Mouse (Mus musculus): ENCODE measurements at regions not wholly inside any gene's neighbourhood (a gene's known extent, or its start where the extent isn't known, plus 50 kb on each side); places are given as distances from the start of the nearest gene placed in this dataset.

DNA sequence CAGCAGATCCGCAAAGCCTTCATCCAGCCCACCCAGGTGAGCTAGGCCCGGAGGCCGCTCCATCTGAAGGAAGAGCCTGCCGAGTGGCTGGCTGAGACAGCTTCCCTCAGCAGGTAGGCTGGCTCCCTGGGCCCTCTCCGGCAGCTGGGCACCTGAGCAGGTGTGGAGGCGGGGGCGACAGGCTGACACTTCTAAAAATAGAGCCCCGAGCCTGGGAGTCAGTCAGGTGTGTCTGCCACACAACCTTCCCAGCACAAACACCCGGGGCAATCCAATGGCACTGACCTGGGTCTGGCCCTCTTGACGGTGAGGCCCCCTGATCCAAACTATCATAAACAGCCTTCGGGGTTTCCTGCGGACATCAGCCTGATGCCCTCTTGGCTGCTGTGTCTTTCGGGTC is 58.5 kb downstream of the Zfp36l2 start:
- DNase-seq (ENCODE audit: low read depth, low spot score), result no peak

DNA sequence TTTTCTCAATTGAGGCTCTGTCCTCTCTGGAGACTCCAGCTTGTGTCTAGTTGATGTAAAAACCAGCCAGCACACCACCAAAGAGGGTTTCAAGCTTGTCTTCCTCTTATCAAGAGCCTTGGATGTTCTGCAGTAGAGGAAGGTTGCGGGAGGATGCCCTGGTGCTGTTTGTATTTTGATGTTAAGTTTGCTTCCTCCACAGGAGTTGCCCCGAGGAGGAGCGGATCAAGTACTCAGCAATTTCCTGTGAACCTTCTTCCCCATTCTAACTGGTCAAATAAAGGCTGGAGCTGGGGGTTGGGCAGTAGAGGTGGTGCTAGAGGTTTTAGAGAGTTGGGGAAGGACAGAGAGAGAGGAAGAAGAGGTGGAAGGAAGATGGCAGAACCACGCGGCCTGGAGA is 59.5 kb downstream of the Zfp36l2 start:
- DNase-seq (ENCODE audit: low read depth, low spot score), result no peak

DNA sequence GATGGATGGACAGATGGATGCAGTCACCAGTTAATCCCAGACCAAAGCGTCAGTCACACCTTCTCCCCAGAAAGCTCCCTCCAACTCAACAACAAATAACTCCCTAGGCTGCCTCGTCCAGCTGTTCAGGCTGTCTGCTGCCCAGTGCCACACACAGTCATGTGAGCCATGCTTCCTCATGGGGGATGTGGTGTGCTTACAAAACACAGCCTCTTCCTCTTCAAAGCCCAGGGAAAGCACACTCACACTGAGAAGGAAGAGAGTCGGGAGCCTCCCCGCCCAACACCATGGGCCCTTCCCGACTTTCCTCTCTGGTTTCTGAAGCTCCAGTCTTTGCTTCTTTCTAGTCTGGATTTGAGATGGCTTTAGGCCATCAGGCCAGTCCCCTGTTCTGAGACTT is 61.6 kb downstream of the Zfp36l2 start:
- no peak for DNase-seq (ENCODE audit: low read depth, low spot score)

DNA sequence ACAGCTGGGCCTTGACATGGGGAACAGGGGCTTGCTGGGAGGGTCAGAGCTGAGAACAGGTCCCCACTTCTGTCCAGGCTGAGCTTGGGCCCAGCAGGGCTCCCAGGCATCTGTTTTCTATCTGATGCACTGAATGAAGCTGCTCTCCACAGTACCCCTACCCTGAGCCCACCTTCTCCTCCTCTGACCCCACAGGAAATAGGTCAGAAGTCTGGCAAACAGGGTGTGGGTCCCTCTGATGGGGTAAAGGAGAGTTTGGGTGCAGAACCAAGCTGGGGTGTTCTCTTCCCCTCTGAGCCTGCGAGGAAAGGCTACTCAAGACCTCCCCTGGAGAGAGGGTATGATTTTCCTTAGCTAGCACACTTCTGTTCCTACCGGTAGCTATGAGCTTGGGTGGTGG is 64.6 kb downstream of the Zfp36l2 start:
- no peak for DNase-seq (ENCODE audit: low read depth, low spot score)

DNA sequence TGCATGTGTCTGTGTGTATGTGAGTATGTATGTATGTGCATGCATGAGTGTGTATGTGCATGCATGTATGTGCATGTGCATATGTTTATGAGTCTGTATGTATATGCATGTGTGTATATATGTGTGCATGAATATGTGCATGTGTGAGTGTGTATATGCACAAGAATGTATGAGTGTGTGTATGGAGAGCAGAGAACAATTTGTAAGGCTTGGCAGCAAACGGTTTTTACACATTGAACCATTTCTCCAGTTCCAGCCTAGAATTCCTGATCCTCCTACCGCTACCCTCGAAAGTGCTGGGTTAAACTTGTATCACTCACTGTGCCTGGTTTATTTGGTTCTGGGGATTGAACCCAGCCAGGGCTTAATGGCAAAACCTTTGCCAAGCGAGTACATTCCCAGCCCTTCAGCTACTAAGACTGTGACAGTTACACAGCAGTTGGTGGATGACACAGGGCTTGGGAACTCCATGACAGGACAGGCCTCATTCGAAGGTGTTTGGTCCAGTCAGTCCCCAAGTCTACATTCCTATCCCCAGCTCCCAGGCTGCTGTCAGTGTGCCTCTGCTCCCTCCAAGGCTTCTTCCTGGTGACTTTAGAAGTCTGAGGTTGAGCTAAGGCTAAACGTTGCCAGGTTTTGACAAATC is 65.1 kb downstream of the Zfp36l2 start:
- DNase-seq (ENCODE audit: low read depth, low spot score), result no peak

DNA sequence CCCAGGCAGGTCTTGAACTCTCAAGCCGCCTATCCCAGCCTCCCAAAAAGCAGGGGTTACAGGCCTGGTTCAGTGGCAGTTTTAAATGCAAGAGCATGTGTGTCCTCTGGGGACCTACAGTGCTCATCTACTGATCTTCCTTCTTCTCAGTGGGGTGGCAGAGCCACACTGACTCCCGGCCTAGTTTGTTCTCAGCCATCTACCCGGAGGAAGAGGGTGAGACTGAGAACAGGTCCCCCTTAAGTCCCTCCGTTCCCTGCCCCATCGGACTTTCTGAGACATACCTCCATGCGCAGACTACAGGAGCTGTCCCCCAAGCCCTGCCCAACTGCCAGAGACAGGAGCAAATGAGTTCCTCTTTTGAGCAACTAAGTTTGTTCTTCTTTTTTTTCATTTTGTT is 66.5 kb downstream of the Zfp36l2 start:
- peak; percentile 85 for DNase-seq (ENCODE audit: low read depth, low spot score)

DNA sequence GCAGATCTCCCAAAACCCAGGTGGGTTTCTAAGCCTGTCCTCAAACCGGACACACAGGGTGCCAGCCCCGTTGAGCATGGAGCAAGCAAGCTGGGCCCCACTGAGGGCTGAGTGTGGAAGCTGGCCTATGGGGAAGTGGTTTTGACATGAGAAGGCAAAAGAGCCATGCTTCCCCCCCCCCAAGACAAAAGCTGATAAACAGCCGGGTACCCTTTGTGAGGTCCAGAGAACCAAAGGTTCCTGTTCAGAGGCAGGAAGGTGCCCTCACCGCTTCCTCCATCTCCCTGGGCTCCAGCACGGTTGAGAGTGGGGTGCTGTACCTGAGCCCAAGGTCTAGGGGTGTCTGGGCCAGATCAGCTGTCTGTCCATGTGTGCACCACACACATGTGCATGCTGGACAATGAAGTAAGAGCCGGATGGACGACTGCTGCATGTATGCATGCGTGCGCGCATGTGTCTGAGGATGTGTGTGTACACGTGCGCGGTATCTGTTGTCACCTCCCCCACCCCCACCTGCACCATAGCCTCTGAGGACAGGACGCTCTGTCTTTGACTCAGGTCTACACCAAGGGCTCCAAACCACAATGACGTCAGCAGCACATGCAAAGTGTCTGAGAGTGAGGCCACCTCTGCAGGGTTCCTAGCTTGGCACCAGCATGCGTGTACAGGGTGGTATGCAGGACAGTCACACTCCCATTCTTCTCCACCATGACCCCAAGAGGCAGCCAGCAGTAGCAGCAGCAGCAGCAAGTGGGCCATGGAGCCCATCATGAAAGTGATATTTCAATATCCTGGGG is 68.3 kb downstream of the Zfp36l2 start:
- peak; percentile 96 for DNase-seq (ENCODE audit: low read depth, low spot score)

DNA sequence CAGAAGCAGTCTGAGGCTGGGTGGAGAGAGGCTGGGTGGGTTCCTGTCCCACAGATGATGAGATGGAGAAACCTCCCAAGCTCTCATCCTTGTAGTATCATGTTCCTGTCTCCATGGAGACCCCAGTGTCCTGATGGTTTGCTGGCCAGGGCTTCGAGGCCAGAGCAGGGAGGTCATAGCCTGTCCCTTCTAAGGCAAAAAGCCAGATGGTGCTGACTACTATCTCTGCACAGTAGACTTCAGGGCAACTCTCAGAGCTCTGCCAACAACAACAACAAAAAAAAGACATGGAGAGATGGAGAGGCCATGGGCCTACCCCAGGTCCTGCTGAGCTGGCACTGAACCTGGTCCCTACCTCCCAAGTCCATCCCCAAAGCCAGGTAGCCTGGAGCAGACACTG is 69.0 kb downstream of the Zfp36l2 start:
- no peak for DNase-seq (ENCODE audit: low read depth, low spot score)

DNA sequence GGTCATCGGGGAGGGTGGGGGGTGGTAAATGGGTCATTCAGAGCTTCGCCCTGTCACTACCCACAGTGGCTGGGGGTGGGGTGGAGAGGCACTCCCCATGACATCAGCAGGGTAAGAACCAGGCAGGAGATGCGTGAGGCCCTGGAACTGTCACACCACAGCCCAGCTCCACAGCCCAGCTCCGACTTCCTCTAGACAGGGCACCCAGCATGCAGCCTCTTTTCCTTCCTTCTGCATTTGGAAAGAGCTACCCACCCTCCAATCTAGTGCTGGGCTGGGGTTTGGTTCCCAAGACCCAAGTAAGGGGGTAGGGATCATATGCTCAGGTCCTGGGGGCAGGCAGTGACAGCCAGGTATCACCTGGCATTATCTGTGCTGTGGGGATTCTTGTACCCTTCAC is 69.5 kb downstream of the Zfp36l2 start:
- peak; percentile 15 for DNase-seq (ENCODE audit: low read depth, low spot score)

DNA sequence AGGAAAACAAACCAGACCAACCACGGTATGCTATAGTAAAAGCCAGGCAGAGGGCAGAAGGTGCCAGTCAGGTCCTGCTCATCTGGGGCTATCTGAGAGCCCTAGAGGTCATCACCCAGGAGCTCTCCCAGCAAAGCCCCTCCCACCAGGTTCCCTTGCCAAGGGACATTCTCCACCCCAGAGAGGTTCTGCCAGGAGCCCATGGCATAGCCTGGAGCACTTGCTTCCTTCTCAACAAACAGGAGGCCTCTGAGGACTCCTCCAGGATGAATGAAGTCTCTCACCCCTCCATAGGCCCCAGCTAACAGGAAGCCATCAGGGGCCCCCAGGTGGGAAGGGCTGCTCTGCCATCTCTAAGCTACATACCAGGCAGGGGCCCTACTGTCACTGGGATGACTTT is 70.0 kb downstream of the Zfp36l2 start:
- no peak for DNase-seq (ENCODE audit: low read depth, low spot score)

DNA sequence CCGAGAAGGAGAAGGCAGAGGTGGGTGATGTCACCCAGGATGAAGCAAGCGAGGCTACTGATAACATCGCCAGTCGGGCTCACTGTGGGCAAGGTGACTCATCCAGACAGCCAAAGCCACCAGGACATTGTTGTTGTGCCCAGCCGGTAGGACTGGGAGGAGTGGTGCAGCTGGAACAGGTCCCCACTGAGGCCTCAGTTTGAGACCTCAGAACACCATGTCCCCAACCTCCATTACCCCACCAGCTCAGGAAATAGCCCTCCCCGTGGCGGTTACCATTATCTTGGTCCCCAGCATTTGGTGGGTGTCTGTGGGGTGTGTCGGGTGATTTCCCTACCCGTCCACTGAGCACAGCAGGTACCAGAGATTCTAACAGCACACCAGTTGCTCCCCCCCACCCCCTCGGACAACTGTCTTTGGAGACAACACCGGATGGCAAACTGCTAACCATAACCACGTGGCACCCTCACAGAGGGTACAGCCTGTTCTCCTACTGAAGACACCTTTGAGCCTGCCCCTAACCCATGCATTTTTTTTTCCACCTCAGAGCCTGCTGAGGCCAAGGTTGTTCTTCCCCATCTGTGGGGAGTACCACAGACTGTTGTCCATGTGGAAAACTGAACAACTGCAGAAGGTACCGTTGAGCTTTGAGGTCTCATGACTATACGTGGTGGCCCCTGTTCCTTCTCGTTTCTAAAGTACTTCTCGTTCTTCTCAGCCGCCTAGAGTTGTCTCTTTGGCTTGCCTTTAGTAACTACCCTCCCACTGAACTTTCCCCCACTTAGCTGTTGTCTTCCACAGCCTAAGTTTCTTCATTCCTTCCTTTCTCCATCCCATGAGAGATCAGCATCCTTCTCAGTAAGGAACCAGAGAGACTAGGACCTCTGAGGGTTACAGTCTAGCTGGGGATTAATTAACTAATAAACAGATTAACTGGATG is 71.1 kb downstream of the Zfp36l2 start:
- DNase-seq (ENCODE audit: low read depth, low spot score), result no peak

DNA sequence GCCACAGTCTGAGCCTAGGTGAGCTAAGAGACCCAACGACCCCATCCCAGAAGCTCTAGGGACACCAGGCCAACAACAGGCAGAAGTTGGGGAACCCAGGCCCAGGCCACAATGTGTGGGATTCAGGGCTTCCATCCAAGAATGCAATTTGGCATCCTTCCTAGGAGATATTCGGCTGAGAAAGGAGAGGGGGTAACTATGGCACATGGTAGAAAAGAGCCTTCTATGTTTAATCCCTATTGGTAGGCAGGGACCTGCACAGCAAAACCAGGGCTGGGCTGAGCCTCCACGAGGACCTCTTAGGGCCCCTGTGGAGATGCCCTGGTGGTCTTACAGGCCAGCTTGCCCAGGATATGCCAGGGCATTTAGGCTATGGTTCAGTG is 71.8 kb downstream of the Zfp36l2 start:
- no peak for DNase-seq (ENCODE audit: low read depth, low spot score)

DNA sequence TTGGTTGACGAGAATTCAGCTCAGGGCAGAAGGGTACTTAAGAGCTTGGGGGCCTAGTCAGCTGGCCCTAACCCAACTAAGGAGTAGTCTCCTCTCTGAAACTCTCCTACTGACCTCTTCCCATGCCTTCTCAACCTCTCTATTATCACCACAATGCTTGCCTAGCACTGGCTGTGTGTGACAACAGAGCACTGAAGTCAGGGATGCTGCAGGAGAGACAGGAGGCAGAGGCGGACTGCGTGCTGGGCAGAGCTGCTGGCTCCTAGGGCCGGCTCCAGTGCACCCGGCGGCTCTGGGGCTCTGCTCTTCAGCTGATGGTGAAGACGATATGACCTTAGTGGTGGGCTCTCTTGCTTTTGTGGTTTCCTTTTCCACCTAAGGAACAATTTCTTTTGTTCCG is 72.6 kb downstream of the Zfp36l2 start:
- DNase-seq (ENCODE audit: low read depth, low spot score), result no peak

DNA sequence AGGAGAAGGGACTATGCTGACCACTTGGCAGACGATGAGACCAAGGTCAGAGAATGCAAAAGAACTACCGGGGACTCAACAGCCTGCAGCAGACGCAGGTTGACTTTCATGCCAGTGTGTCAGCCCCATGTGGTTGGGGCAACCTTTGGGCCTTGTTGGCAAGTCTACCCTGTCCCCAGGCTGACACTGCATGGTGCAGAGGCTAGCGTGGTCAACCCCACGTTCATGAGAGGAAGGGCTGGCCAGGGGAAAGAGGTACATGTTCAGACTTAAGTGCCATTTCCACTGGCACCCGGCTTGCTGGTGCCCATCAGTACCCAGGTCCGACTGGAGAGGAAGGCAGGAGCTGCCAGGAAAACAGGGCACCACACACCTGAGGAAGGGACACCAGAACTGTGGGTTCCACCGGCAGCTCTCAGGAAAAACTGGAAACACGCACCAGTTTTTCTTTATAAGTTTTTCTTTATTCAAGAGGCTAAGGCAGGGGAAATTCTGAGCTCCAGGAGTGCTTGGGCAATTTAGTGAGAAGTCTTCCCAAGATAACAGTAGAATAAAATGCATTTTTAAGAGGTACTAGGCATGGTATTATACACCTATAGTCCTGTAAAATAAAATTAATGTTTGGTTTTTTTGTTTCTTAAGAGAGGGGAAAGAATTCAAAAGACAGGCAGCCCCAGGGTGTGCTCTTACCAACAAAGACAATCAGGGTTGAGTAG is 73.3 kb downstream of the Zfp36l2 start:
- DNase-seq (ENCODE audit: low read depth, low spot score), result no peak

DNA sequence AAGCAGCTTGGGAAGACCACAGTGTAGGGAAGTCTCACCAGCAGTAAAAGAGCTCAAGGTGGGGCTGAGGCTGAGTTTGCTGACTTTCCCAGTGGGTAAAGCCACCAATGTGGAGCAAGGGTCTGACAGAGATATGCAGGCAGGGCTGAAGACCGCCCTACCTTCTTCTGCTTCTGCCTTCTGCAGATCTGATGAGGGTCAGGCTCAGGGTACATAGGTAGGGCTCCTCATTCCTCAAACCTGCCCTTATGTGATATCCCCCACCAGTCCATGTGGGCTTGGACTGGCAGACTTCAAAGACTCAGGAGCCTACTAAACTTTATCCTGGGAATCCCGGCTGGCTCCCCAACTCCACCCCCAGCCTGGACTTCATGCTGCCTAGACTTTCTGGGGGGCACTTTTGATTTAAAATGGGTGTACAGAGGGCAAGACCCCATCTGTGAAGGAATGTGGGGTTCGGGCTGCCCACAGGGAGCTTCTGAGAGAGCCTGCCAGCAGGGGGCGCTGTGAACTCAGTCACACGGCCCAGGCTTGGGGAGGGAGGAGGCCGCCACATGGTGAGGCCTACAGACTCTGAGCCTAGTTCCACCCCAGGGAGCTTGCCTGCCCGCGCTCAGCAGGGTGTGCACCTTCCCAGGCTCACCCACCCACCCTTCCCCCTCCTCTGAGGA is 74.0 kb downstream of the Zfp36l2 start:
- peak; percentile 89 for DNase-seq (ENCODE audit: low read depth, low spot score)

DNA sequence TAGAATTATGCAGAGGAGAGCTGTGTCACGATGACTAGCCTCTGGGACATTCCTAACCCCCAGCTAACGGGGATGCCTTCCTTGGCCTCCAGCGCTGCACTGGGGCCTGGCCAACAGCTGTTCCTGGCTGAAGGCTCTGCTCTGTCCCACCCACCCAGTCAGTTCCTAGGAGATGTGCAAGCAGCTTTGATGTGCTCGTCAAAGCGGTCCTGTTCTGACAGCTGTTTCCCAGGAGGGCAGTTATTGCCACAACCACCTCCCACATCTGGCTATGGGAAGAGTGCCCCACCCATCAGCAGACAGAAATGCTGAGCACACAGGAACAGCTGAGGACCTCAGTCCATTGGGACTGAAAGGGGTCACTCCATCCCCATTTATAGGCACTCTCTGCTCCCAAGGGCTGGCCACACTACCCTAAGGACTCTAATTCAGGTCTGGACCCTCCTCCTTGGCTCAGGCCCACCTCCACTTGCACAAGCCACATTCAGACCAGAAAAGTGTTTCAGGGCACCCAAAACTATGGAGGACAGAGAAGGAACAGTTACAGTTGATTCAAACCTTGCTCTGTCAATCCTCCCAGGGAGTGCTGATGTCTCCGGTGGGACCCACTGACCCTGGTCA is 75.2 kb downstream of the Zfp36l2 start:
- no peak for DNase-seq (ENCODE audit: low read depth, low spot score)

DNA sequence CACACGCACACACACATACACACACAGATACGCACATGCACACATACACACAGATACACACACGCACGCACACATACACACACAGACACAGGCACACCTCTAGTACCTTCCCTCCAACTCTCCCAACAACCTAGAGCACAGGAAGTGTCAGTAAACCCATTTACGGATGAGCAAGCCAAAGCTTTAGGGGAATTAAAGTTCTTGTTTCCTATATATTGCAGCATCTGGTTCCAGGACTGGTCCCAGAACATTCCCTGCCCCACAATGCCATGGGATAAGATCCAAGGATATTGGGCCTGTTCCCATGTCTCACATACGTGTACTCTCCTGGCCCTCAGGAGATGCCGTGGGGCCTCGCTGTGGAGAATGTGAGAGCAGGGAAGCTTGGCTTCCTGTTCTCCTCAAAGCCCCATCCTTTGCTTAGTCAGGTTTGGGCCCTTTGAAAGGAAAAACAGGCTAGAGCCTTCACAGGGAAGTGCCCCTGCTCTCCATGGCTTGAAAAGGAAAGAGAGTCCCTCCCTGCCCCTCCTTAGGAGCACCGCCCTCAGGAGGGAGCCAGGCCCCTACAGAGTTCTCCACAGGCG is 75.9 kb downstream of the Zfp36l2 start:
- DNase-seq (ENCODE audit: low read depth, low spot score), result no peak

DNA sequence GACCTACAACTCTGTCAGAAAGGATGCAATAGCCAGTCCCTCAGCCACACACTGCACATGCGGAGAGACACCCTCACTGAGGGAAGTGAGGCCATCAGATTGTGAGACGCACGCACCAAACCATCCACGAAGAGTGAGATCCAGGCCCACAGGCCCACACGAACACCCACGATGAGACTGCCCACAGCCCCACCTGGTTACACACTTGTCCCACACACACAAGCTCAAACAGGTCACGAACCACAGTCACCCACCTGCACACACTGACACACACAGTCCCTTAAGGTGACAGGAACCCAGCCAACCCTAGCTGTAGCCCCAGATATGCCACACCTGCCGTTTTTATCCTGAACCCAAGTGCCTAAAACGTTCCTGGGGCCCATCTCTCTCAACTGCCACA is 76.8 kb downstream of the Zfp36l2 start:
- no peak for DNase-seq (ENCODE audit: low read depth, low spot score)

DNA sequence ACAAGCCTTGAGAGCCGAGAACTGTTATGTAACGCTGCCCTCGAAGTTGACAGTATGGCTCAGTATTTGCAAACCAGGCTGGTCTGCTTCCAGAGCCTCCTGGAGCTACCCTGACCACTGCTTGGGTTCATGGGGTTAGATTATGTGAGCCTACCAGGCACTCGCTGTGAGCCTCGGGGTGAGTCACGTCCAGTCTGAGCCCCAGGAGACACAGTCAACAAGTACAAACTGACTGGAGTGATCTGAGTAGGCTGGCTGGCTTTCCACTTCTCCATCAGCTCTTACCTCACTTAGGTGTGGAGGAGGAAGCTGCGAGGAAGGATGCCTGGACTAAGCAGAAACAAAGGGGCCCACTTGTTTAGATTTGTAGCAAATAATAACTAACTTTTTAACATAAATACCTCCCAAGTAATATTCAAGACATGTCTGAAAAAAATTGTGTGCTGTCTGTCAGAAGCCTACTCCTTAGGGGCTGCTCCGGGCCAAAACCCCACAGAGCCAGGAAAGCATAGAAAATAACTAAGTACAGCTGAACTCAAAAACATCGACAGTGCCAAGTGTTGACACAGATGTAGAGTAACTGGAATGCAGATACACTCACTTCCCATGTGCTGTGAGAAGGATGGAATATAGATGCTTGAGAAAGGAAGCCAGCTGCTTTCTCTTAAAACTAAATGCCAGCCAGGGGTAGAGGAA is 77.6 kb downstream of the Zfp36l2 start:
- DNase-seq (ENCODE audit: low read depth, low spot score), result no peak

All from A20 (cell line).